Mouse (Mus musculus) layer of hippocampus, postnatal 10 days (tissue): ENCODE results near the gene Dlgap4. TPM values are rescaled to one million over a fixed set of nuclear protein-coding genes. Genes with fewer than 3 reads are reported as not detected.
A peak's percentile ranks its signal among the peaks of the same experiment; 100 is the strongest.

ENCODE experiments used
- DNase-seq, 2 experiments: peaks; one replicate each; pipeline ENCODE4 v3.0.0; 2021; ENCODE audit warnings: low spot score in 2 of 2
- total RNA-seq, 2 experiments: library from RNA; stranded (reverse); gene quantifications; 2 replicates each; pipeline ENCODE4 v1.2.3; 2021

Gene Dlgap4
- total RNA-seq, 2 experiments from 2014 or later = 220 to 257 TPM

DNA sequence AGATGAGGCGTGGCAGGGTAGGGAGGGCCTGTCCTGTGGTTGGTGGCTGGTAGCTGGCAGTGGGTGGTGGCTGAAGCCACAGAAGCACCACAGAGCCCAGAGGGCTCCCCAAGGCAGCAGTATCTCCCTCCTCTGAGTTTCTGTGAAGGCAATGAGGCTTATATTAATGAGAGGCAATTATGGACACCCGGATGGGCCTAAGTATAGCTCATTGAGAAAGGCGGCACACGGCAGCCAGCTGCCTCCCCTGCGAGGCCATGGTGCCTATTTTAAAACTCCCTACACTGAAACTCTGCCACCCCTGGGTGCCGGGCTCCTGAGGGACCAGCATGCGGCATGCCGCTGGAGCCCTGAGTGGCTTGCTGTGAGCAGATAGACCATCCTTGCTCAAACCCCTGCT, 83.8 kb downstream of the Dlgap4 start:
- no peak for DNase-seq

DNA sequence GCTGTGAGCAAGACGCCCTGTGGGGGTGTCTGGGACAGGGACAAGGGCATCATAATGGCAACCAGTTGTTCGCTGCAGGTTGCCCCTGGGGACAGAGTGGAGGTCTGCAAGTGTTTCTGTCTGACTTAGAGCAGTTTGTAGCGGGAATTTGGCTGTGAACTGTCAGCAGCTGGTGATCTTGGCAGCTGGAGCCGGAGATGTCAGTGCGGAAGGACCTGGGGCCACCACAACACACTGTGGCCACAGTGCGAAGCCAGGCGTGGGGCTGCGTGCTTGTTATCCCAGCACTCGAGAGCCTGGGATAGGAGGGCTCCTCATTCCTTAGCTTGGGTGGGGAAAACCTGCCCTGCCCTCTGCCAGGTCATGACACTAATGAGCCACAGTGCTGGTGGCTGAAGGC, 84.7 kb downstream of the Dlgap4 start:
- DNase-seq = no peak

DNA sequence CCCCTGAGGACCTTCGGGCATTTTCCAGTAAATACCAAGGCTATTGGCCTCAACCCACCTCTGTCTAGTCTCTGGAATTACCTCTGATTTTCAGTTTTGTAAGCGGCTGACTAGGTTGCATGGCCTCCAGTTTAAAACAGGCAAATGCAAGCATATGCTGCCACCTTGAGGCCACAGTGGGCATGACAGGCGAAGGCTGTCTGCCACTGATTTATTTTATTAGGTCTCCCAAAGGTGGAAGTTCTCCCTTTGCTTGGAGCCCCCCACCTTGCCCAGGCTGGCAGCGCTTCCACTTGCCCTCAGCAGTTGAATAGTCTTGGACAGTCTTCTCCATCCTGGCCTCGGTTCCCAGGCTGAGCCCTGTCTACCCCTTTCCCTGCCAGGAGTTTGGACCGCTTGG, 92.0 kb downstream of the Dlgap4 start:
- peak; percentile 91 to 93 for DNase-seq

GRCm38 (mm10) chr2:156716683-156717082, 103.2 kb downstream of the Dlgap4 start:
- no peak for DNase-seq

DNA sequence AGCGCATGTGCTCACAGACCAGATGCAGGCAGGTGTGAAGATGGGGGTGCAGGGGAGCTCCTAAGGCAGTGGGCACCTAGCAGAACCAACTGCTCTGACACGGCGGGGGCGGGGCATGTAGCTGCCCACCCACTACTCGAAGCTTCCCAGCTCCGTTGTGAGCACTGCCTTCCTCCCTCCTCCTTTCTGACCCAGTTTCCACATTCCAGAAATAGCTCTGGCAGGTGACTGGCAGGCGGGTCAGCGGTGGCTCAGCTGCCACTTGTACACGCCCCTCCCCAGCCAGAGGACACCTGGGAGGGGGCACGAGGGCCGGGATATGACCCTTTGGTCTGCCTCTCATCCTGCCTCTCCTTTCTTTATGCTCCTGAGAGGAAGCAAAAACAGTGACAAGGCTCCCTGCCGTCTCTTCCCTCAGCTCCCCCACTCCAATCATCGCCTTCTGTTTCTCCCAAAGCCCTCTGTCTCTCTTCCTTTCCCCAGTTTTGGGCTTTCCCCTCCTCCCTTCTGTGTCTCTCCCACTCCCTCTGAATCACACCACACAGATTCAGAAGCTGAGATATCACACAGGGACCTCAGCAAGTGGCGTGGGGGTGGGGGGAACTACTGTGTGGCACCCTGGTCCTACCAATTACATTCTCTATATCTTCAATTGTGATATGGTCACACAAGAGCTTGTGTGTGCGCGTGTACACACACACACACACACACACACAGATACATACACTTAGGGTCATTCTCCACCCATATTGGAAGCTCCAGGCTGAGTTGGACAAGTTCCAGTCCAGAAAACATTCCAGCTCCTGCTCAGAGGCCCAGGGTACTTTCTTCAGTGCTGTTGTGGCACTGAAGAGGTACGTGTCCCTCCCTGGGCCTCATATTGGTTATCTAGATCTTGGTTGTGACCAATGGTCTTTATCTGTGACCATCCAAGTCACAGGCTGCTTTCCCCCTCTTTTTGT, 104.1 kb downstream of the Dlgap4 start:
- DNase-seq = no peak

GRCm38 (mm10) chr2:156718793-156719192, 105.3 kb downstream of the Dlgap4 start:
- no peak for DNase-seq

DNA sequence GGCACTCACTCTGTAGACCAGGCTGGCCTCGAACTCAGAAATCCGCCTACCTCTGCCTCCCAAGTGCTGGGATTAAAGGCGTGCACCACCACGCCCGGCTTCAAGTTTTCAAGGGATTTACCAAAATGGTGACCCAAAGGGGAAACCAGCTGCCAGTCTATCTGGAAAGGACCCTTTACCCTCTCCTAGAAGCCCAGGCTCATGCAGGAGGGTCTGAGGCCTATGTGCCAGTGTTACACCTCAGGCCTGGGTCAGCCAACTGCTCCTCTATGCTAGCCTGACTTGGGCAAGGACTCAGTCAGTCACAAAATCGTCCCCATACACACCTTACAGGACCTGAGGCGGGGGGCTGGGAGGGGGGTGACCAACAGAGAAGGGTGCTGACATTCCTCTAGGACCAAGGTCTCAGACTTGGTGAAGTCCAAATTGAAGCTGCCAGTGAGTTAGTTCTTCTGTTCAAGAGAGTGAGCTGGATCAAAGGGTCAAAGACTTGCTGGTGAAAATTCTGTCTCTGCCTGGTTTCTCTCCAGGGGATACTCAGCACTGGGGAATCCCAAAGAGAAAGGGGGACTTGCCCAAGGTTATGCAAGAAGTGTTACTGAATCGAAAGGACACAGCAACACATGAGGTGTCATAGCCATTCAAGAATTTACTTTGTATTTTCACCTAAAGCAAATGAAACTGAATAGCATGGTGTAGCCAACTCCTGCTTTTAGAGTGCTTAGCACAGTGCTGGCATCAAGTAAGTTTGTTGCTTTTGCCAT, 106.2 kb downstream of the Dlgap4 start:
- no peak for DNase-seq

- DNase-seq = no peak
These were observed 106.8 kb downstream of the Dlgap4 start for GRCm38 (mm10) chr2:156720313-156720674.

GRCm38 (mm10) chr2:156720675-156721553, 107.4 kb downstream of the Dlgap4 start:
- peak; percentile 93 to 97 for DNase-seq

GRCm38 (mm10) chr2:156721554-156722070, 108.1 kb downstream of the Dlgap4 start:
- no peak for DNase-seq

- peak; percentile 44 to 57 for DNase-seq
These were observed 108.6 kb downstream of the Dlgap4 start for GRCm38 (mm10) chr2:156722071-156722575.

DNA sequence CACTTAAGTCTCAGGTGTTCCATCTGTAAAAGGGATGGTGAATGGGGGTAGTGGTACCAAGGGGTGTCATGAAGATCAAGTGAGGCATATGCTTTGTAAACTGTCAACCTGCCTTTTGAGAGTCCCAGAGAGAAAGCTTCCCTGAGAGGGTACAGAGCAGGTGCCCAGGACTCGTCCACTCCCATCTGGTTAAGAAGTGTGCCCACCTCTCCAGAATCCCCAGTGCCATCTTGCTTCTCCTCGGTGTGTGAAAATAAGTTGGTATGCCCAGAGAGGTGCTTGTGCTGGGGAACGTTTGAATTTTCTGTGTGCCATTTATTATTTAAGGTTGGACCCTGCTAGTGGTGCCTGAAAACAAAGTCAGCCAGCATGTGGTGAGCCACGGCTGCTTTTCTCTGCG, 109.2 kb downstream of the Dlgap4 start:
- DNase-seq = no peak

- DNase-seq = no peak
These were observed 110.5 kb downstream of the Dlgap4 start for GRCm38 (mm10) chr2:156723899-156724523.

DNA sequence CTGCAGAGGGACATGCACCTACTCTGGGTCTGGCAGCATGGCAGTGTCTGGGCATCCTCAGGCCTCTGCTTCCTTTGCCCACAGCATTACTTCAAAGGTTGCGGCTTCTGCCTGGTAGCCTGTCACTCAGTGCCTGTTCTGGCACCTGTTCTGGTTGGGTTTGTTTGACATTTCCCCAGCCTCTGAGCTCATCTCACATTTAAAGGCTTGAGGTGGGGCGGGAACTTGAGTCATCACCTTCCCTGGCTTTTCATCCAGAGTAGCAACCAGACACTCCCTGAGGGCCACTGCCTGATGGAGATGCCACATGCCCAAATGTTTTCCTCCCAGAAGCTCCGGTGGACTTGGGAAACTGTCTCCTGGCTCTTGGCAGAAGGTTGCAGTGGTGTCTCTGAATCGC, 111.4 kb downstream of the Dlgap4 start:
- no peak for DNase-seq

DNA sequence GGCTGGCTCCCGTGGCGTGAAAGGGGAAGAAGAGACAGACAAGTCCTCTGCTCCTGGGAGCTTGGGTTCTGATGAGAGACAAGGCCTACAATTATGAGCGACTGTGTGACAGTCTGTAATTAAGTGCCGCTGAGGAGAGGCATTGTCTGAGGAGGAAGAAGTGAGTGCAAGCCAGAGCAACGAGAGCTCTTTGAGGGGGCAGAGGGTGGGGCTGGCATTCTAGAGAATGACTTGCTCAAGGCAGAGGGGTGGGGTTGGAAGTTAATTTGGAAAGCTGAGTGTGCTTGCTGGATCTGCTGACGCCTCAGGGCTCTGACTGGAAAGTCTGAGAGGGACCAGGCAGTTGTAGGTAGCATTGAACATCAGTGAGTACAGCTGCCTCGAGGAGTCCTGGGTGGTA, 112.8 kb downstream of the Dlgap4 start:
- no peak for DNase-seq

DNA sequence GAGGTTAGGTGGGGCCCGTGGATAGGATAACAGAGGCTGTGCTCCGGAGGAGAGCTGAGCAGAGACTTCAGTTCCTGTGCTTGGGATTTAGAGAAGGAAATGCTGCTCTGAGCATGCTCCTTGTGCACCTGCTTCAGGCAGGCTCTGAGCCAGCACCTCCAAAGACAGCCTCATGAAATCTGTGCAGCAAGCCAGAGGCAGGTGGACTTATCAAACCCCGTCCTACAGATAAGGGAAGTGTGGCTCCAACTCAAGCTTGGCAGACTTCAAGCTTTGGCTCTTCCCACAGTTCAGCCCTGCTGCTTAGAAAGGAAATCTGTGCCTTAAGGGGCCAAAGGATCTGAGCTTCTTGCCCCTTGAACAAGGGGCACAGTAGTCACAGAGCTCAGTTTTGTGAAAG, 113.4 kb downstream of the Dlgap4 start:
- no peak for DNase-seq

GRCm38 (mm10) chr2:156729537-156730469, 116.3 kb downstream of the Dlgap4 start:
- DNase-seq = no peak

DNA sequence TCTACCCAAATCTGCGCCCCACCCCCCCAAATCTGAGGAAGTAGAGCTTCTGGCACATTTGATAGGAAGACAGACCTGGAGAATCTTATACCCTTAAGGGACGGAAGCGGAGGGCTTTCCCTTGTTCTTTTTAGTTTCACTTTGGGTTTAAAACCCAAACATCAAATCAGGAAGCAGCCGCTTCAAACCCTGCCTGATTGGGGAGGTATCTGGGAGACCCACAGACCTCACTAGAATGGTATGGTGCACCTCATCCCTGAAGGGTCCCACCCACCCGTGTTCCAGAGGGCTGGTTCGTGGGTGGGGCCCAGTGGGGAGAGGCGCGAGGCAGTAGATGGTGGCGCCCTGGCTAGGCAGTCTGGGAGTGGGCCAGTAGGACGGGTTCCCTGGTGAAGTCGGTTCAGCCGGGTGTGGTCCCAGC, 117.0 kb downstream of the Dlgap4 start:
- no peak for DNase-seq

- no peak for DNase-seq
These were observed 118.1 kb downstream of the Dlgap4 start for GRCm38 (mm10) chr2:156731592-156731991.
